Mouse (Mus musculus): ENCODE results near the gene Srcin1. TPM values are rescaled to one million over a fixed set of nuclear protein-coding genes. Genes with fewer than 3 reads are reported as not detected.

The Srcin1 gene
- polyA plus RNA-seq, 1 experiment: 0.01 TPM

DNA sequence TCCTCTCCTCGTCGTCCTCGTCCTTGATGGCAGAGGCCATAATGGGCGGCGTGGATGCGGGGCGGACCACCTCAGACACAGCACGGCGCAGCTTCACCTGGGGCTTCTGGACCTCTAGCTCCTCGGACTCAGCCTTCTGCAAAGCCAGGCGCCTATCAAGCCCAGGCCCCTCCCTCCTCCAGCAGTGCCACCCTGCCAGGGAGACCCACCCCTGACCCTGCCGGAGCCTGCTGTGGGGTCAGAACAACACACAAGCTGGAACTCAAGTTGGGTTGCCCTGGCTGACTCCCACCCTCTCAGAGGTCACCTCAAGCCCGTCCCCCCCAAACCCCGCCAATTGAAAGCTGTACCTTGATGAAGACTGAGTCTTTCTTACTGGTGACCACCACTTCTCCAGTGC is 52.9 kb downstream of the Srcin1 start:
- no peaks in the 10 kb centered on the region for H3K36me3 ChIP-seq (ENCODE audit: control insufficient read depth, insufficient read depth)

DNA sequence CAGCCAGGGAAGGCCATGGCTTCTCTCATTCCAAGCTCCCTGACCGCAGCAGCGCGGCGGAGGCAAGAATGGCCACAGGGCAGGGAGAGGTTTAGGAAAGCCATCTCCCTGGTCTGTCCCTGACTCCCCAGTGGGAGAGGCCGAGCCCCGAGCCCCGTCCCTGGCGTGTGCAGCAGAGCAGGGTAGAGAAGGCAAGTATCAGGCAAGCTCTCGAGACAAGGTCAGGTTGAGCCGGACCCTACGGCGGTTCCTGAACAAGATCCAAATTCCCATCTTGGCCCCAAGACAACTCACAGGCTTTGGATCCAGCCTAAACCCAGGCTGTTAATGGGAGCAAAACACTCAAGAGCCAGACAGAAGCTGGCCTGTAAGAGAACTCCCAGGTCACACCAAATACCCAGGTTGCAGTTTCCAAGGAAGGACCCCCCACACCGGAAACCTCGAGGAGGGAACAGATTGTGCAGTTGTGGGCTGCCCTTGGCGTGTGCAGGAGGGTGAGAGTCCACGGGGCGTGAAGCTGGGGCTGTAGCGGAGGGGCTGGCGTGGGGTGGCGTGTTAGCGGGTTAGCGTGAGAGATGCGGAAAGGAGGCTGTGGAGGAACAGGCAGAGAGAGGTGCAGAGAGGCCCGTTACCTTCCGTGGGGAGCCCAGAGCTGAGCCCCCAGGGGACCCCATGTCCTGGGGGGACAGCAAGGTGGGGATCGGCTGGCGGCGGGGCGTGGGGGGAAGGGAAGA is 54.1 kb downstream of the Srcin1 start:
- H3K4me3 ChIP-seq (ENCODE audit: insufficient read depth, poor library complexity, severe bottlenecking): no peak overlapping the region
- TF ChIP-seq MAX (IDR thresholded peaks at IDR 0.05) (no peak), FOSL1 (IDR thresholded peaks at IDR 0.05; ENCODE audit: insufficient read depth, low read length, poor library complexity, severe bottlenecking) (no peak), USF1 (IDR thresholded peaks at IDR 0.05; ENCODE audit: low read depth) (no peak), CEBPB (IDR thresholded peaks at IDR 0.05; ENCODE audit: low read depth) (no peak), MYOG (IDR thresholded peaks at IDR 0.05; ENCODE audit: control insufficient read depth, extremely low read depth, insufficient read length) (no peak), MYOD1 (IDR thresholded peaks at IDR 0.05; ENCODE audit: control insufficient read depth, insufficient read length, low read depth) (no peak), CTCF (IDR thresholded peaks at IDR 0.05; ENCODE audit: control insufficient read depth, insufficient read depth, insufficient read length) (no peak)

More for the DNA sequence above, 52.9 kb downstream of the Srcin1 start:
- TF ChIP-seq CTCF (IDR thresholded peaks at IDR 0.05; ENCODE audit: control insufficient read depth, insufficient read depth, insufficient read length) (no peak), FOSL1 (IDR thresholded peaks at IDR 0.05; ENCODE audit: insufficient read depth, low read length, poor library complexity, severe bottlenecking) (no peak), MYOD1 (IDR thresholded peaks at IDR 0.05; ENCODE audit: control insufficient read depth, insufficient read length, low read depth) (no peak), CEBPB (IDR thresholded peaks at IDR 0.05; ENCODE audit: low read depth) (no peak)
- Histone ChIP-seq H3K79me2 (ENCODE audit: control insufficient read depth, insufficient read depth) (no peaks in the 10 kb centered on the region), H3ac (ENCODE audit: control insufficient read depth, insufficient read length, low read depth) (no peak overlapping the region), H3K4me3 (ENCODE audit: insufficient read depth, poor library complexity, severe bottlenecking) (no peak overlapping the region), H3K79me3 (ENCODE audit: low read depth) (no peaks in the 10 kb centered on the region), H3K27me3 (ENCODE audit: control insufficient read depth, insufficient read depth, insufficient read length) (peaks cover 26% of the 10 kb centered on the region)

DNA sequence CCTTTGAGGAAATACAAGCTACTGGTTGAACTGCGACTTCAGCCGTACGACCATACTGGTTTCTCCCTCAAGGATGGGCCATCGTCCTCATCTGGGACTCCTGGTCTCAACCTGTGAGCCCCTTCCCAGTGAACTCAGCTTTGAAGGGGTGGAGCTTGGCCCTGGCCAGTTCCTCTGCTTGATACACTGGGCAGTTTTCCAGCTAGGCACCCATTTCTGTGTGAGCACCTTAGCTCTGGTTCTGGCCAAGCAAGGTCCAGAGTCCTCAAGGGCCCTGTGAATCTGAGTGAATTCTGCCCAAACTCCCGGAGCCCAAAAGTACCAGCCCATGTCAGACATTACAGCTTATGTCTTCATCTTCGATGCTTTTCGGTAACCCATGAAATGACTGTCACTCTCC is 55.4 kb downstream of the Srcin1 start:
- no peak for TF ChIP-seq MYOG (IDR thresholded peaks at IDR 0.05; ENCODE audit: control insufficient read depth, extremely low read depth, insufficient read length)
- TF ChIP-seq CEBPB (IDR thresholded peaks at IDR 0.05; ENCODE audit: low read depth): no peak
- TF ChIP-seq MAX (IDR thresholded peaks at IDR 0.05): no peak
- TF ChIP-seq MYOD1 (IDR thresholded peaks at IDR 0.05; ENCODE audit: control insufficient read depth, insufficient read length, low read depth): no peak
- TF ChIP-seq USF1 (IDR thresholded peaks at IDR 0.05; ENCODE audit: low read depth): no peak
- no peak for TF ChIP-seq FOSL1 (IDR thresholded peaks at IDR 0.05; ENCODE audit: insufficient read depth, low read length, poor library complexity, severe bottlenecking)
- no peak for TF ChIP-seq CTCF (IDR thresholded peaks at IDR 0.05; ENCODE audit: control insufficient read depth, insufficient read depth, insufficient read length)
- Histone ChIP-seq H3K36me3 (ENCODE audit: control insufficient read depth, insufficient read depth) (no peaks in the 10 kb centered on the region), H3K4me3 (ENCODE audit: insufficient read depth, poor library complexity, severe bottlenecking) (no peak overlapping the region), H3K79me3 (ENCODE audit: low read depth) (no peaks in the 10 kb centered on the region), H3K27me3 (ENCODE audit: control insufficient read depth, insufficient read depth, insufficient read length) (peaks cover 40% of the 10 kb centered on the region), H3K79me2 (ENCODE audit: control insufficient read depth, insufficient read depth) (no peaks in the 10 kb centered on the region), H3ac (ENCODE audit: control insufficient read depth, insufficient read length, low read depth) (no peak overlapping the region)

More for the DNA sequence above, 54.1 kb downstream of the Srcin1 start:
- Histone ChIP-seq H3K79me2 (ENCODE audit: control insufficient read depth, insufficient read depth) (no peaks in the 10 kb centered on the region), H3K79me3 (ENCODE audit: low read depth) (no peaks in the 10 kb centered on the region), H3ac (ENCODE audit: control insufficient read depth, insufficient read length, low read depth) (no peak overlapping the region), H3K27me3 (ENCODE audit: control insufficient read depth, insufficient read depth, insufficient read length) (peaks cover 31% of the 10 kb centered on the region), H3K36me3 (ENCODE audit: control insufficient read depth, insufficient read depth) (no peaks in the 10 kb centered on the region)

DNA sequence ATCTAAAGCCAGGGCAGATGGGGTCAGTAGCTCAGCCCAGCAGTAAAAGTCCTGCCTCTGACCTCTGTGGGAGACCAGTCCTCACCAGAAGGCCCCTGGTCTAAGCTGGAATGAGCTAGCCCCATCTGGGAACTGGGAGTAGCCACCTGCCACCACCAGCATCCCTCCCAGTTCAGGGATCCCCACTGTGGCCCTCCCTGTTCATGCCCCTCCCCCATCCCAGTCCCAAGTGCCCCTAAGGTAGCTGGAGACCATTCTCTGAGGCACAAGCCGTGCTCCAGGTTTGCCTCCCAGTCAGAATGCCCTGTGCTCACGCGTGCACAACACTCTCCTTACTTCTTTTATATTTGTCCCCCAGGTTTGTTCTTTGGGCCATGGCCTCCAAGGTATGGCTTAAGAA is 62.9 kb downstream of the Srcin1 start:
- Histone ChIP-seq H3K79me3 (ENCODE audit: low read depth) (no peaks in the 10 kb centered on the region), H3K27me3 (ENCODE audit: control insufficient read depth, insufficient read depth, insufficient read length) (peaks cover 25% of the 10 kb centered on the region), H3K36me3 (ENCODE audit: control insufficient read depth, insufficient read depth) (no peaks in the 10 kb centered on the region), H3K79me2 (ENCODE audit: control insufficient read depth, insufficient read depth) (no peaks in the 10 kb centered on the region), H3K4me3 (ENCODE audit: insufficient read depth, poor library complexity, severe bottlenecking) (no peak overlapping the region), H3ac (ENCODE audit: control insufficient read depth, insufficient read length, low read depth) (no peak overlapping the region)
- TF ChIP-seq MYOD1 (IDR thresholded peaks at IDR 0.05; ENCODE audit: control insufficient read depth, insufficient read length, low read depth) (no peak), CTCF (IDR thresholded peaks at IDR 0.05; ENCODE audit: control insufficient read depth, insufficient read depth, insufficient read length) (no peak), CEBPB (IDR thresholded peaks at IDR 0.05; ENCODE audit: low read depth) (no peak), FOSL1 (IDR thresholded peaks at IDR 0.05; ENCODE audit: insufficient read depth, low read length, poor library complexity, severe bottlenecking) (no peak), MYOG (IDR thresholded peaks at IDR 0.05; ENCODE audit: control insufficient read depth, extremely low read depth, insufficient read length) (no peak)

DNA sequence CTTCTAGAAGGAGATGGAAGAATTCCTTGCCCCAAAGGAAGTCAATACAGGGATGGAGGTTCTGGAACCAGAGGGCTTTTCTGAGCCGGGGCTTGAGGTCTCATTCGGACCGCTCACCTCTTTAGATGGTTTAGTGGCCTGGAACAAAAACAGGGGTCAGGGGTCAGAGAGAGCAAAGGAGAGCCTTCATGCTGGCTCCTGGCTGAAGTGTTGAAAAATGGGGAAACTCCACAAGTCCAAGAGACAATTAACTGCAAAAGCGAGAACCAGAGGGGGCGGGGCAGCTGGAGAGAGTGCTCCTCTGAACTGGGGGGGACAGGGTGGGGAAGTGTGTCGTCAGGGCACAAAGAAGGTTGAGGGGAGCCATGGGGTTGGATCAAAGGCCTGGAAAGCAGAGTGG is 63.5 kb downstream of the Srcin1 start:
- H3K27me3 ChIP-seq (ENCODE audit: control insufficient read depth, insufficient read depth, insufficient read length): peaks cover 23% of the 10 kb centered on the region
- H3K79me2 ChIP-seq (ENCODE audit: control insufficient read depth, insufficient read depth): no peaks in the 10 kb centered on the region
- no peaks in the 10 kb centered on the region for H3K36me3 ChIP-seq (ENCODE audit: control insufficient read depth, insufficient read depth)
- TF ChIP-seq USF1 (IDR thresholded peaks at IDR 0.05; ENCODE audit: low read depth) (no peak), MYOD1 (IDR thresholded peaks at IDR 0.05; ENCODE audit: control insufficient read depth, insufficient read length, low read depth) (no peak), MYOG (IDR thresholded peaks at IDR 0.05; ENCODE audit: control insufficient read depth, extremely low read depth, insufficient read length) (no peak), CEBPB (IDR thresholded peaks at IDR 0.05; ENCODE audit: low read depth) (no peak), MAX (IDR thresholded peaks at IDR 0.05) (no peak), FOSL1 (IDR thresholded peaks at IDR 0.05; ENCODE audit: insufficient read depth, low read length, poor library complexity, severe bottlenecking) (no peak), CTCF (IDR thresholded peaks at IDR 0.05; ENCODE audit: control insufficient read depth, insufficient read depth, insufficient read length) (no peak)
- no peaks in the 10 kb centered on the region for H3K79me3 ChIP-seq (ENCODE audit: low read depth)
- no peak overlapping the region for H3ac ChIP-seq (ENCODE audit: control insufficient read depth, insufficient read length, low read depth)
- no peak overlapping the region for H3K4me3 ChIP-seq (ENCODE audit: insufficient read depth, poor library complexity, severe bottlenecking)

Measured in C2C12 (cell line).